Mouse (Mus musculus) heart, postnatal 36 days (tissue): Measurements from ENCODE around the gene Tm7sf2. TPM values are rescaled to one million over a fixed set of nuclear protein-coding genes. Genes with fewer than 3 reads are reported as not detected.

Source experiments
- DNase-seq, 2 experiments: peaks; one replicate each; pipeline ENCODE4 v3.0.0; 2021 to 2022
- intact Hi-C: fragments of 180-260 bp; cut with DNase I; formaldehyde crosslinking; loops from one replicate; pipeline ENCODE4 v1.15.1; 2025
- microRNA-seq, 2 experiments: library from miRNA; unstranded; fragments of <30 nt; microRNA quantifications; one replicate each; pipeline ENCODE4 v1.2.0; 2021; ENCODE audit warnings: borderline number of aligned reads in 2 of 2
- total RNA-seq, 2 experiments: library from RNA; stranded (reverse); gene quantifications; 2 replicates each; pipeline ENCODE4 v1.2.3; 2021

The Tm7sf2 gene
- total RNA-seq, 2 experiments from 2014 or later: 3.0 to 3.7 TPM

GRCm38 (mm10) chr19:6014991-6015510 is 53.1 kb downstream of the Tm7sf2 start:
- peak; percentile 51 to 63 for DNase-seq
- intact Hi-C loops: loop anchor here (5.0 kb wide), 1 partner anchor 228 kb away; no protein-coding TSS in a partner anchor

DNA sequence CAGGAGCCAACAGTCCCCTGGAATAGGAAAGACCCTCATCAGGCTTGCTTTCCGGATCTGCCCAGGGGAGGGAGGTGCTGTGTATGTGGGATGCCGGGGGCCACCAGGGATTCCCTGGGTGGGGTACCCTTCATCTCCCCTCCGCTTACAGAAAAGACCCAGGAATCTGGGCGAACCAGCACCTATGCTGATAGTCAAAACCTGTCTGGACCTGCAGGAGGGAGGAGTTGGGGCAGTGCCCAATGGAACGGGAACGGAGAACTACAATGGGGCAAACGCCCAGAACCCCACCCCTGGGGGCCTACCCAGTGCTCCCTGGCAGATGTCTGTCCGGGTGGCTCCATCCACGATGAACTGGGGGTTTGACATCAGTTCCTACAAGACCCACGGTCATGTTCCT is 54.5 kb downstream of the Tm7sf2 start:
- intact Hi-C loops: no loop called here
- no peak for DNase-seq

Small RNA genes within 50 kb of the gene (microRNA-seq; reads per million reads assigned to microRNA genes)
- 0 reads per million in 2 experiments for gene Mir6988

Other genes with a start within 250 kb of the Tm7sf2 start
- 10 to 100 TPM; 11.4 to 11.7 TPM for gene Frmd8, start 193.1 kb downstream of the Tm7sf2 start, total RNA-seq
- 1 to 10 TPM; 3.4 to 4.2 TPM for gene Slc25a45, start 190.6 kb downstream of the Tm7sf2 start, total RNA-seq
- under 1 TPM; 0.57 to 0.64 TPM for gene Tigd3, start 174.2 kb downstream of the Tm7sf2 start, total RNA-seq
- 10 to 100 TPM; 75.8 to 96.2 TPM for gene Dpf2, start 155.4 kb downstream of the Tm7sf2 start, total RNA-seq
- 1 to 10 TPM; 9.3 to 9.5 TPM for gene Cdc42ep2, start 143.6 kb downstream of the Tm7sf2 start, total RNA-seq
- gene Pola2, start 104.2 kb downstream of the Tm7sf2 start, total RNA-seq: 10 to 100 TPM; 10.6 to 10.9 TPM
- gene Slc22a20, start 82.2 kb downstream of the Tm7sf2 start, total RNA-seq: not detected
- 10 to 100 TPM; 34.7 to 35.2 TPM for gene Capn1, start 52.5 kb downstream of the Tm7sf2 start, total RNA-seq
- gene Syvn1, start 21.8 kb downstream of the Tm7sf2 start, total RNA-seq: 10 to 100 TPM; 19.4 to 26.4 TPM
- gene Mrpl49, start 10.6 kb downstream of the Tm7sf2 start, total RNA-seq: 10 to 100 TPM; 36.2 to 39.7 TPM
- 100 to 1,000 TPM; 556 to 559 TPM for gene Fau, start 10.5 kb downstream of the Tm7sf2 start, total RNA-seq
- gene Znhit2, start 7.2 kb downstream of the Tm7sf2 start, total RNA-seq: 10 to 100 TPM; 11.3 to 11.5 TPM
- 10 to 100 TPM; 23.9 to 25.0 TPM for gene Vps51, start 8.9 kb upstream of the Tm7sf2 start, total RNA-seq
- gene Tmem262, start 11.7 kb upstream of the Tm7sf2 start, total RNA-seq: not detected
- not detected for gene Gm28374, start 13.9 kb upstream of the Tm7sf2 start, total RNA-seq
- gene Zfpl1, start 16.6 kb upstream of the Tm7sf2 start, total RNA-seq: 10 to 100 TPM; 17.0 to 17.9 TPM
- gene Cdca5, start 16.6 kb upstream of the Tm7sf2 start, total RNA-seq: under 1 TPM; 0.19 TPM
- not detected for gene AC131692.1, start 26.0 kb upstream of the Tm7sf2 start, total RNA-seq
- gene Naaladl1, start 37.4 kb upstream of the Tm7sf2 start, total RNA-seq: not detected
- gene Sac3d1, start 50.3 kb upstream of the Tm7sf2 start, total RNA-seq: 1 to 10 TPM; 8.5 to 8.8 TPM
- gene Snx15, start 59.9 kb upstream of the Tm7sf2 start, total RNA-seq: 10 to 100 TPM; 12.8 to 13.3 TPM
- gene Batf2, start 72.6 kb upstream of the Tm7sf2 start, total RNA-seq: under 1 TPM; 0.69 to 0.89 TPM
- 10 to 100 TPM; 57.7 to 67.5 TPM for gene Arl2, start 73.2 kb upstream of the Tm7sf2 start, total RNA-seq
- not detected for gene Majin, start 116.0 kb upstream of the Tm7sf2 start, total RNA-seq
- gene Gpha2, start 158.0 kb upstream of the Tm7sf2 start, total RNA-seq: not detected
- 10 to 100 TPM; 34.5 to 35.3 TPM for gene Ppp2r5b, start 167.5 kb upstream of the Tm7sf2 start, total RNA-seq
- 10 to 100 TPM; 24.5 to 25.9 TPM for gene Atg2a, start 173.3 kb upstream of the Tm7sf2 start, total RNA-seq
- 100 to 1,000 TPM; 105 to 151 TPM for gene Ehd1, start 208.4 kb upstream of the Tm7sf2 start, total RNA-seq
- 10 to 100 TPM; 10.9 to 11.9 TPM for gene Cdc42bpg, start 238.1 kb upstream of the Tm7sf2 start, total RNA-seq